Mouse (Mus musculus): ENCODE data around the gene Tmem80.

Gene Tmem80

GRCm38 (mm10) chr7:141363106-141363751, 35.7 kb downstream of the Tmem80 start:
- DNase-seq, result peak; percentile 91

- no peak for DNase-seq
Observed at GRCm38 (mm10) chr7:141363752-141364125, 36.2 kb downstream of the Tmem80 start.

GRCm38 (mm10) chr7:141364349-141365048, 37.0 kb downstream of the Tmem80 start:
- no peak for DNase-seq

GRCm38 (mm10) chr7:141365049-141365445, 37.5 kb downstream of the Tmem80 start:
- no peak for DNase-seq

- no peak for DNase-seq
Observed at GRCm38 (mm10) chr7:141367358-141367757, 39.8 kb downstream of the Tmem80 start.

- DNase-seq, result no peak
Observed at GRCm38 (mm10) chr7:141369918-141370317, 42.4 kb downstream of the Tmem80 start.

- no peak for DNase-seq
Observed at GRCm38 (mm10) chr7:141371942-141372595, 44.5 kb downstream of the Tmem80 start.

- DNase-seq, result peak; percentile 82
Observed at GRCm38 (mm10) chr7:141373611-141374010, 46.1 kb downstream of the Tmem80 start.

- no peak for DNase-seq
Observed at GRCm38 (mm10) chr7:141374399-141374798, 46.9 kb downstream of the Tmem80 start.

- DNase-seq, result peak; percentile 88
Observed at GRCm38 (mm10) chr7:141379584-141379983, 52.0 kb downstream of the Tmem80 start.

GRCm38 (mm10) chr7:141381068-141381835, 53.7 kb downstream of the Tmem80 start:
- no peak for DNase-seq
